Mouse (Mus musculus) embryonic facial prominence, embryonic 13.5 days (tissue): ENCODE results near the gene Cfap77. TPM values are rescaled to one million over a fixed set of nuclear protein-coding genes. Genes with fewer than 3 reads are reported as not detected.
A peak's percentile ranks its signal among the peaks of the same experiment; 100 is the strongest.

Experiments
- ATAC-seq: fragments of 200-750 bp; cut with Nextera tagmentation; 2 replicates; pipeline ENCODE4 v1.8.0; 2017; ENCODE audit warnings: low read depth; ENCODE audit not compliant: insufficient number of reproducible peaks, insufficient read depth, low FRiP score, low TSS enrichment
- H3K27ac ChIP-seq: fragments of 300-500 bp; sonication (generic); 2 replicates; pipeline ENCODE4 v1.5.1; 2015; ENCODE audit warnings: moderate library complexity, mild to moderate bottlenecking, inconsistent platforms
- H3K27me3 ChIP-seq: fragments of 300-500 bp; sonication (generic); 2 replicates; pipeline ENCODE4 v1.6.1; 2015; ENCODE audit warnings: mild to moderate bottlenecking, inconsistent platforms
- H3K36me3 ChIP-seq: fragments of 300-500 bp; sonication (generic); 2 replicates; pipeline ENCODE4 v1.6.1; 2015; ENCODE audit warnings: mild to moderate bottlenecking, inconsistent platforms
- H3K4me1 ChIP-seq: fragments of 300-500 bp; sonication (generic); 2 replicates; pipeline ENCODE4 v1.6.1; 2015; ENCODE audit warnings: inconsistent platforms
- H3K4me2 ChIP-seq: fragments of 300-500 bp; sonication (generic); 2 replicates; pipeline ENCODE4 v1.6.1; 2015; ENCODE audit warnings: moderate library complexity, mild to moderate bottlenecking, inconsistent platforms
- H3K4me3 ChIP-seq: fragments of 300-500 bp; sonication (generic); 2 replicates; pipeline ENCODE4 v1.5.1; 2015; ENCODE audit warnings: mild to moderate bottlenecking, inconsistent platforms
- H3K9ac ChIP-seq: fragments of 300-500 bp; sonication (generic); 2 replicates; pipeline ENCODE4 v1.6.1; 2015; ENCODE audit warnings: mild to moderate bottlenecking, inconsistent platforms
- H3K9me3 ChIP-seq: fragments of 300-500 bp; sonication (generic); 2 replicates; pipeline ENCODE4 v1.6.1; 2016; ENCODE audit warnings: inconsistent platforms
- WGBS: fragments of 180-500 bp; shearing (Covaris S2); methylation state at CpG from one replicate; pipeline ENCODE4 v1.1.7; 2015; ENCODE audit warnings: mixed read lengths; 5-methylcytosine and 5-hydroxymethylcytosine counted together
- polyA plus RNA-seq: library from polyadenylated mRNA; unstranded; fragments of >200 nt; fragmentation: Nextera tagmentation; extraction: Ambion mirVana; gene quantifications from 2 replicates; pipeline ENCODE4 v1.2.1, GENCODE M21; 2015

Cfap77 gene
- polyA plus RNA-seq, 1 experiment from 2014 or later, result 0.39 TPM

- H3K4me2 ChIP-seq, result 0 out of 2 replicates have a peak overlapping the region, but pooled peaks have one; percentile 7
- no peak overlapping the region for H3K27ac ChIP-seq
- no peaks in the 10 kb centered on the region for H3K9me3 ChIP-seq
- H3K27me3 ChIP-seq, result peaks cover 75% of the 10 kb centered on the region
- no peaks in the 10 kb centered on the region for H3K36me3 ChIP-seq
- H3K9ac ChIP-seq, result no peak overlapping the region
- 23% methylated on average over 16 of the region's 16 CpGs for WGBS
- no peak overlapping the region for H3K4me3 ChIP-seq
- no peaks in the 10 kb centered on the region for H3K4me1 ChIP-seq
- no peak for ATAC-seq
These were observed 8.7 kb downstream of the Cfap77 start for GRCm38 (mm10) chr2:29046151-29046550.

- Histone ChIP-seq H3K27ac (no peak overlapping the region), H3K4me1 (0 out of 2 replicates have a peak, but pooled peaks cover 13% of the 10 kb centered on the region), H3K9ac (no peak overlapping the region), H3K27me3 (peaks cover 87% of the 10 kb centered on the region), H3K9me3 (no peaks in the 10 kb centered on the region), H3K4me3 (no peak overlapping the region), H3K36me3 (no peaks in the 10 kb centered on the region), H3K4me2 (no peak overlapping the region)
- no peak for ATAC-seq
- 83% methylated on average over 5 of the region's 5 CpGs for WGBS
These were observed 12.7 kb downstream of the Cfap77 start for GRCm38 (mm10) chr2:29042124-29042523.

GRCm38 (mm10) chr2:29041477-29041768 is 13.4 kb downstream of the Cfap77 start:
- Histone ChIP-seq H3K9me3 (no peaks in the 10 kb centered on the region), H3K27ac (no peak overlapping the region), H3K9ac (no peak overlapping the region), H3K36me3 (no peaks in the 10 kb centered on the region), H3K4me1 (0 out of 2 replicates have a peak, but pooled peaks cover 13% of the 10 kb centered on the region), H3K27me3 (peaks cover 90% of the 10 kb centered on the region), H3K4me3 (no peak overlapping the region), H3K4me2 (no peak overlapping the region)
- no peak for ATAC-seq
- WGBS, result 16% methylated on average over 8 of the region's 8 CpGs

- no peaks in the 10 kb centered on the region for H3K36me3 ChIP-seq
- ATAC-seq, result no peak
- no peak overlapping the region for H3K27ac ChIP-seq
- H3K4me3 ChIP-seq, result no peak overlapping the region
- peaks cover 87% of the 10 kb centered on the region for H3K27me3 ChIP-seq
- no peaks in the 10 kb centered on the region for H3K9me3 ChIP-seq
- H3K4me1 ChIP-seq, result 0 out of 2 replicates have a peak, but pooled peaks cover 13% of the 10 kb centered on the region
- WGBS, result 5% methylated on average over 18 of the region's 18 CpGs
- no peak overlapping the region for H3K9ac ChIP-seq
- H3K4me2 ChIP-seq, result no peak overlapping the region
These were observed 14.0 kb downstream of the Cfap77 start for GRCm38 (mm10) chr2:29040594-29041476.

GRCm38 (mm10) chr2:29039741-29040140 is 15.1 kb downstream of the Cfap77 start:
- Histone ChIP-seq H3K27me3 (peaks cover 85% of the 10 kb centered on the region), H3K9me3 (no peaks in the 10 kb centered on the region), H3K36me3 (no peaks in the 10 kb centered on the region), H3K4me1 (0 out of 2 replicates have a peak, but pooled peaks cover 13% of the 10 kb centered on the region), H3K4me2 (no peak overlapping the region), H3K4me3 (no peak overlapping the region), H3K9ac (no peak overlapping the region), H3K27ac (no peak overlapping the region)
- 22% methylated on average over 5 of the region's 5 CpGs for WGBS
- no peak for ATAC-seq

GRCm38 (mm10) chr2:29035698-29036097 is 19.2 kb downstream of the Cfap77 start:
- H3K9me3 ChIP-seq, result no peaks in the 10 kb centered on the region
- H3K36me3 ChIP-seq, result no peaks in the 10 kb centered on the region
- 0 out of 2 replicates have a peak, but pooled peaks cover 8% of the 10 kb centered on the region for H3K4me1 ChIP-seq
- ATAC-seq, result no peak
- H3K27ac ChIP-seq, result no peak overlapping the region
- WGBS, result 62% methylated on average over 8 of the region's 8 CpGs
- peaks cover 63% of the 10 kb centered on the region for H3K27me3 ChIP-seq
- H3K4me2 ChIP-seq, result no peak overlapping the region
- no peak overlapping the region for H3K4me3 ChIP-seq
- H3K9ac ChIP-seq, result no peak overlapping the region

- ATAC-seq, result no peak
- WGBS, result 48% methylated on average over 20 of the region's 20 CpGs
- H3K27ac ChIP-seq, result no peak overlapping the region
- peaks cover 57% of the 10 kb centered on the region for H3K27me3 ChIP-seq
- no peak overlapping the region for H3K4me3 ChIP-seq
- no peak overlapping the region for H3K9ac ChIP-seq
- no peak overlapping the region for H3K4me2 ChIP-seq
- H3K4me1 ChIP-seq, result peaks cover 7% of the 10 kb centered on the region
- H3K9me3 ChIP-seq, result no peaks in the 10 kb centered on the region
- H3K36me3 ChIP-seq, result no peaks in the 10 kb centered on the region
These were observed 20.1 kb downstream of the Cfap77 start for GRCm38 (mm10) chr2:29034542-29035475.

- Histone ChIP-seq H3K36me3 (no peaks in the 10 kb centered on the region), H3K27ac (no peak overlapping the region), H3K27me3 (peaks cover 38% of the 10 kb centered on the region), H3K9me3 (no peaks in the 10 kb centered on the region), H3K4me2 (no peak overlapping the region), H3K4me1 (peaks cover 10% of the 10 kb centered on the region), H3K4me3 (no peak overlapping the region), H3K9ac (no peak overlapping the region)
- WGBS, result 86% methylated on average over 4 of the region's 4 CpGs
- no peak for ATAC-seq
These were observed 22.9 kb downstream of the Cfap77 start for GRCm38 (mm10) chr2:29031951-29032350.

- peaks cover 28% of the 10 kb centered on the region for H3K27me3 ChIP-seq
- 38% methylated on average over 20 of the region's 20 CpGs for WGBS
- ATAC-seq, result no peak
- peak overlapping the region; percentile 20; the same call in 1 of the 2 replicates for H3K4me2 ChIP-seq
- H3K36me3 ChIP-seq, result no peaks in the 10 kb centered on the region
- H3K4me3 ChIP-seq, result no peak overlapping the region
- no peak overlapping the region for H3K27ac ChIP-seq
- H3K4me1 ChIP-seq, result peaks cover 10% of the 10 kb centered on the region
- no peaks in the 10 kb centered on the region for H3K9me3 ChIP-seq
- no peak overlapping the region for H3K9ac ChIP-seq
These were observed 24.7 kb downstream of the Cfap77 start for GRCm38 (mm10) chr2:29030048-29030734.

- WGBS, result 66% methylated on average over 5 of the region's 5 CpGs
- Histone ChIP-seq H3K27me3 (0 out of 2 replicates have a peak, but pooled peaks cover 10% of the 10 kb centered on the region), H3K4me1 (peaks cover 8% of the 10 kb centered on the region), H3K27ac (no peak overlapping the region), H3K9me3 (no peaks in the 10 kb centered on the region), H3K4me2 (no peak overlapping the region), H3K9ac (no peak overlapping the region), H3K36me3 (no peaks in the 10 kb centered on the region), H3K4me3 (no peak overlapping the region)
- ATAC-seq, result no peak
These were observed 29.6 kb downstream of the Cfap77 start for GRCm38 (mm10) chr2:29025284-29025683.

- 90% methylated on average over 7 of the region's 7 CpGs for WGBS
- Histone ChIP-seq H3K36me3 (no peaks in the 10 kb centered on the region), H3K27me3 (0 out of 2 replicates have a peak, but pooled peaks cover 3% of the 10 kb centered on the region)
These were observed 31.9 kb downstream of the Cfap77 start for GRCm38 (mm10) chr2:29023001-29023400.

More at GRCm38 (mm10) chr2:29023001-29023400, 31.9 kb downstream of the Cfap77 start:
- Histone ChIP-seq H3K4me3 (no peak overlapping the region), H3K9me3 (no peaks in the 10 kb centered on the region), H3K27ac (no peak overlapping the region), H3K4me1 (no peaks in the 10 kb centered on the region), H3K9ac (no peak overlapping the region), H3K4me2 (no peak overlapping the region)
- ATAC-seq, result no peak
